Mouse (Mus musculus) limb, embryonic 13.5 days (tissue): ENCODE data around the gene Cds2. TPM values are rescaled to one million over a fixed set of nuclear protein-coding genes. Genes with fewer than 3 reads are reported as not detected.
A peak's percentile ranks its signal among the peaks of the same experiment; 100 is the strongest.
"Not testable (repeated sequence)": the region's sequence is repeated elsewhere in the genome, so short reads cannot be mapped to it uniquely, and the experiment has no call there.

Experiments used
- ATAC-seq: fragments of 200-750 bp; cut with Nextera tagmentation; 2 replicates; pipeline ENCODE4 v1.8.0; 2017; ENCODE audit warnings: low read depth, moderate number of reproducible peaks, moderate TSS enrichment; ENCODE audit not compliant: low FRiP score
- H3K27ac ChIP-seq: fragments of 300-500 bp; sonication (generic); 2 replicates; pipeline ENCODE4 v1.5.1; 2015; ENCODE audit warnings: inconsistent platforms, mild to moderate bottlenecking, moderate library complexity
- H3K27me3 ChIP-seq: fragments of 300-500 bp; sonication (generic); 2 replicates; pipeline ENCODE4 v1.6.1; 2015; ENCODE audit warnings: mild to moderate bottlenecking, inconsistent platforms
- H3K36me3 ChIP-seq: fragments of 300-500 bp; sonication (generic); 2 replicates; pipeline ENCODE4 v1.6.1; 2015; ENCODE audit warnings: inconsistent platforms, mild to moderate bottlenecking, moderate library complexity
- H3K4me1 ChIP-seq: fragments of 300-500 bp; sonication (generic); 2 replicates; pipeline ENCODE4 v1.6.1; 2015; ENCODE audit warnings: inconsistent platforms
- H3K4me2 ChIP-seq: fragments of 300-500 bp; sonication (generic); replicated peaks from 2 replicates; pipeline ENCODE4 v1.6.1; 2015; ENCODE audit warnings: inconsistent platforms, mild to moderate bottlenecking, moderate library complexity
- H3K4me3 ChIP-seq: fragments of 300-500 bp; sonication (generic); 2 replicates; pipeline ENCODE4 v1.5.1; 2015; ENCODE audit warnings: moderate library complexity, mild to moderate bottlenecking, inconsistent platforms
- H3K9ac ChIP-seq: fragments of 300-500 bp; sonication (generic); 2 replicates; pipeline ENCODE4 v1.6.1; 2015; ENCODE audit warnings: mild to moderate bottlenecking, inconsistent platforms
- H3K9me3 ChIP-seq: fragments of 300-500 bp; sonication (generic); 2 replicates; pipeline ENCODE4 v1.6.1; 2016; ENCODE audit warnings: inconsistent platforms
- WGBS: fragments of 180-500 bp; shearing (Covaris S2); methylation state at CpG from one replicate; pipeline ENCODE4 v1.1.7; 2015; 5-methylcytosine and 5-hydroxymethylcytosine counted together
- polyA plus RNA-seq: library from polyadenylated mRNA; unstranded; fragments of >200 nt; fragmentation: Nextera tagmentation; extraction: Ambion mirVana; gene quantifications from 2 replicates; pipeline ENCODE4 v1.2.1, GENCODE M21; 2015

Cds2 gene
- polyA plus RNA-seq, 1 experiment from 2014 or later, result 25.4 TPM

- ATAC-seq, result no peak
- Histone ChIP-seq H3K27ac (no peak overlapping the region), H3K36me3 (peaks cover 79% of the 10 kb centered on the region), H3K4me1 (no peaks in the 10 kb centered on the region), H3K9ac (no peak overlapping the region), H3K9me3 (no peaks in the 10 kb centered on the region), H3K4me3 (no peak overlapping the region), H3K4me2 (no peak overlapping the region), H3K27me3 (no peaks in the 10 kb centered on the region)
- WGBS, result 93% methylated on average over 11 of the region's 11 CpGs
Measured at GRCm38 (mm10) chr2:132307213-132307843, 44.4 kb downstream of the Cds2 start.

GRCm38 (mm10) chr2:132308829-132309228, 45.9 kb downstream of the Cds2 start:
- 92% methylated on average over 6 of the region's 6 CpGs for WGBS
- Histone ChIP-seq H3K36me3 (peaks cover 66% of the 10 kb centered on the region), H3K4me1 (no peaks in the 10 kb centered on the region)

GRCm38 (mm10) chr2:132309398-132309930, 46.5 kb downstream of the Cds2 start:
- H3K9me3 ChIP-seq, result no peaks in the 10 kb centered on the region
- WGBS, result 89% methylated on average over 6 of the region's 6 CpGs
- no peak overlapping the region for H3K4me3 ChIP-seq
- ATAC-seq, result no peak
- no peaks in the 10 kb centered on the region for H3K4me1 ChIP-seq
- no peak overlapping the region for H3K27ac ChIP-seq
- H3K36me3 ChIP-seq, result peaks cover 60% of the 10 kb centered on the region
- no peaks in the 10 kb centered on the region for H3K27me3 ChIP-seq
- no peak overlapping the region for H3K9ac ChIP-seq
- H3K4me2 ChIP-seq, result no peak overlapping the region

More at GRCm38 (mm10) chr2:132308829-132309228, 45.9 kb downstream of the Cds2 start:
- Histone ChIP-seq H3K4me2 (no peak overlapping the region), H3K4me3 (no peak overlapping the region), H3K27me3 (no peaks in the 10 kb centered on the region), H3K27ac (no peak overlapping the region), H3K9me3 (no peaks in the 10 kb centered on the region), H3K9ac (no peak overlapping the region)
- ATAC-seq, result no peak

- H3K4me2 ChIP-seq, result no peak overlapping the region
- no peak overlapping the region for H3K9ac ChIP-seq
- H3K27me3 ChIP-seq, result no peaks in the 10 kb centered on the region
- no peaks in the 10 kb centered on the region for H3K4me1 ChIP-seq
- H3K27ac ChIP-seq, result no peak overlapping the region
- H3K9me3 ChIP-seq, result no peaks in the 10 kb centered on the region
- no peak overlapping the region for H3K4me3 ChIP-seq
- 84% methylated on average over 5 of the region's 5 CpGs for WGBS
- H3K36me3 ChIP-seq, result peaks cover 29% of the 10 kb centered on the region
- ATAC-seq, result no peak
Measured at GRCm38 (mm10) chr2:132312616-132313015, 49.7 kb downstream of the Cds2 start.

- Histone ChIP-seq H3K9ac (no peak overlapping the region), H3K4me3 (no peak overlapping the region), H3K36me3 (peaks cover 20% of the 10 kb centered on the region), H3K4me2 (no peak overlapping the region), H3K9me3 (no peaks in the 10 kb centered on the region), H3K27me3 (no peaks in the 10 kb centered on the region), H3K27ac (no peak overlapping the region), H3K4me1 (no peaks in the 10 kb centered on the region)
- ATAC-seq, result no peak
- WGBS, result 100% methylated on average over 2 of the region's 2 CpGs
Measured at GRCm38 (mm10) chr2:132313568-132313967, 50.6 kb downstream of the Cds2 start.

GRCm38 (mm10) chr2:132314057-132314456, 51.1 kb downstream of the Cds2 start:
- ATAC-seq, H3K27ac ChIP-seq, H3K4me3 ChIP-seq, H3K4me1 ChIP-seq, H3K9me3 ChIP-seq, H3K4me2 ChIP-seq, H3K9ac ChIP-seq, H3K27me3 ChIP-seq: not testable (repeated sequence)
- WGBS, result 83% methylated on average over 8 of the region's 8 CpGs
- peaks cover 17% of the 10 kb centered on the region for H3K36me3 ChIP-seq

- ATAC-seq, result peak; percentile 71; the same call in 1 of the 2 replicates
Measured at GRCm38 (mm10) chr2:132316041-132316808, 53.3 kb downstream of the Cds2 start.

GRCm38 (mm10) chr2:132317178-132317577, 54.2 kb downstream of the Cds2 start:
- Histone ChIP-seq H3K4me3 (no peak overlapping the region), H3K4me1 (no peaks in the 10 kb centered on the region), H3K36me3 (no peaks in the 10 kb centered on the region), H3K9ac (no peak overlapping the region), H3K4me2 (no peak overlapping the region), H3K9me3 (no peaks in the 10 kb centered on the region), H3K27ac (no peak overlapping the region), H3K27me3 (no peaks in the 10 kb centered on the region)
- 94% methylated on average over 1 of the region's 1 CpGs for WGBS
- no peak for ATAC-seq

More at GRCm38 (mm10) chr2:132316041-132316808, 53.3 kb downstream of the Cds2 start:
- H3K36me3 ChIP-seq, result peaks cover 4% of the 10 kb centered on the region; the same call in 1 of the 2 replicates
- H3K4me3 ChIP-seq, result no peak overlapping the region
- H3K27ac ChIP-seq, result no peak overlapping the region
- no peaks in the 10 kb centered on the region for H3K4me1 ChIP-seq
- no peaks in the 10 kb centered on the region for H3K27me3 ChIP-seq
- H3K9ac ChIP-seq, result no peak overlapping the region; the same call in 1 of the 2 replicates
- 43% methylated on average over 8 of the region's 8 CpGs for whole genome bisulfite sequencing
- no peak overlapping the region for H3K4me2 ChIP-seq
- H3K9me3 ChIP-seq, result no peaks in the 10 kb centered on the region

- 79% methylated on average over 5 of the region's 5 CpGs for WGBS
- H3K36me3 ChIP-seq, result no peaks in the 10 kb centered on the region
- H3K4me2 ChIP-seq, result no peak overlapping the region
- no peaks in the 10 kb centered on the region for H3K9me3 ChIP-seq
- no peak for ATAC-seq
- no peak overlapping the region for H3K27ac ChIP-seq
- no peak overlapping the region for H3K4me3 ChIP-seq
- no peaks in the 10 kb centered on the region for H3K4me1 ChIP-seq
- H3K9ac ChIP-seq, result no peak overlapping the region
- H3K27me3 ChIP-seq, result no peaks in the 10 kb centered on the region
Measured at GRCm38 (mm10) chr2:132320516-132320915, 57.6 kb downstream of the Cds2 start.

GRCm38 (mm10) chr2:132323541-132323940, 60.6 kb downstream of the Cds2 start:
- H3K9me3 ChIP-seq, result no peaks in the 10 kb centered on the region
- H3K4me3 ChIP-seq, result no peak overlapping the region
- no peak overlapping the region for H3K27ac ChIP-seq
- no peaks in the 10 kb centered on the region for H3K36me3 ChIP-seq
- 55% methylated on average over 4 of the region's 4 CpGs for WGBS
- no peaks in the 10 kb centered on the region for H3K27me3 ChIP-seq
- no peak for ATAC-seq
- no peaks in the 10 kb centered on the region for H3K4me1 ChIP-seq
- no peak overlapping the region for H3K4me2 ChIP-seq
- H3K9ac ChIP-seq, result no peak overlapping the region

GRCm38 (mm10) chr2:132337202-132337601, 74.3 kb downstream of the Cds2 start:
- no peaks in the 10 kb centered on the region for H3K27me3 ChIP-seq
- no peak overlapping the region for H3K27ac ChIP-seq
- no peak overlapping the region for H3K4me2 ChIP-seq
- H3K4me1 ChIP-seq, result no peaks in the 10 kb centered on the region
- H3K36me3 ChIP-seq, result no peaks in the 10 kb centered on the region
- ATAC-seq, result no peak
- 0 out of 2 replicates have a peak, but pooled peaks cover 1% of the 10 kb centered on the region for H3K9me3 ChIP-seq
- no peak overlapping the region for H3K9ac ChIP-seq
- no peak overlapping the region for H3K4me3 ChIP-seq
- WGBS, result 67% methylated on average over 2 of the region's 2 CpGs

GRCm38 (mm10) chr2:132340350-132340749, 77.4 kb downstream of the Cds2 start:
- no peak overlapping the region for H3K4me3 ChIP-seq
- H3K36me3 ChIP-seq, result no peaks in the 10 kb centered on the region
- H3K9me3 ChIP-seq, result 0 out of 2 replicates have a peak, but pooled peaks cover 3% of the 10 kb centered on the region
- no peak overlapping the region for H3K9ac ChIP-seq
- no peak overlapping the region for H3K4me2 ChIP-seq
- 79% methylated on average over 2 of the region's 2 CpGs for WGBS
- no peak overlapping the region for H3K27ac ChIP-seq
- no peaks in the 10 kb centered on the region for H3K27me3 ChIP-seq
- no peak for ATAC-seq
- H3K4me1 ChIP-seq, result no peaks in the 10 kb centered on the region
